Mouse (Mus musculus) skeletal muscle tissue, postnatal 0 days (tissue): ENCODE results near the gene Naa80. TPM values are rescaled to one million over a fixed set of nuclear protein-coding genes. Genes with fewer than 3 reads are reported as not detected.

Experiments
- polyA plus RNA-seq: library from polyadenylated mRNA; unstranded; fragments of >200 nt; fragmentation: Nextera tagmentation; extraction: Ambion mirVana; gene quantifications from 2 replicates; pipeline ENCODE4 v1.2.1, GENCODE M21; 2015

Gene Naa80
- polyA plus RNA-seq, result 18.0 and 18.3 TPM in 2 replicates

DNA sequence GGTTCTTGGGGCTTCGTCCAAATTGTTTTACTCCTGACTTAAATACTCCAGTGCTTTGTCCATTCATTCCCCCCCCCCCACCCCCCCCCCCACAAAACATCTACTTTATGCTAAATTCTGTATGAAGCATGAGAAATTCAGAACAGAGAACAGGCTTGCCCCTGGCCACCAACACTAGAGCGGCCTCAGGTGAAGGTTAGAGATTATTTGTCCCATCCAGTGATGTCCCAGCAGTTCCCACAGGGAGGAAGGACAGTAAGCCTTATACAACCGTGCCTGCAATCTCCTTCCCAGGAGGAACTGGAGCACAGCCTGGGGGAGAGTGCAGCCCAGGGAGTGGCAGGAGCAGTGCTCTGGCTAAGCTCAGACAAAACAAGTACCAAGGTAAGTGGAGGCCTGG, at the start of gene Naa80:
TSS of gene Naa80 (plus strand) at position 301 of the 400 bp plus-strand sequence.

DNA sequence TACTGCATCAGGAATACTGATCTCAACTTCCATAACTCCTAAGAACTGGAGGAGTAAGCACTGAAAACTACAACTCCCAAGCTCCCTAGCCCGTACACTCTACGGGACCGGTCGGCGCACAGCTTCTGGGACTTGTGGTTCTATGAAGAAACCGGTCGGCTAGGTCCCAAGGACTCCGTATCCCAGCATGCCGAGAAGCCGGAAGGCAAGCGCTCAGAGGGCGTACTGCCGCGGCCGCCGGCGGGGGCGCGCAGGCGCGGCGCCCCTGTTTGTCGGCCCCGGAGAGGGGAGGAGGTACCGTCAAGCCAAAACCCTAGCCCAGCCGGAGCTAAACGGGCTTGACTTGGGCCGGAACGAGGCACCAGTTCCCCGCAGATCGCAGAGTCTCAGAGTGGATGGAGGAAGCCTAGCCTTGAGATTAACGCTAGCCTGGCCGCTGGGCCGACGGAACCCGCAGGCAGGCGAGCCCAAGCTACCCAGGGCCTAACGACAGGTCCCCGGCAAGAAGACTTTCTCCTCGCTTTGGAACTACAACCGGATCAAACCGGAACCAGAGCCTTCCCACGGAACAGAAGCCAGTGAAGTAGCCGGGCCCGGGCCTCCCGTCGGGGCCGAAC, 44.8 kb upstream of the Naa80 start, which contains the start of gene Tmem115:
TSS of gene Tmem115 (plus strand) at position 155 of the 617 bp plus-strand sequence.

DNA sequence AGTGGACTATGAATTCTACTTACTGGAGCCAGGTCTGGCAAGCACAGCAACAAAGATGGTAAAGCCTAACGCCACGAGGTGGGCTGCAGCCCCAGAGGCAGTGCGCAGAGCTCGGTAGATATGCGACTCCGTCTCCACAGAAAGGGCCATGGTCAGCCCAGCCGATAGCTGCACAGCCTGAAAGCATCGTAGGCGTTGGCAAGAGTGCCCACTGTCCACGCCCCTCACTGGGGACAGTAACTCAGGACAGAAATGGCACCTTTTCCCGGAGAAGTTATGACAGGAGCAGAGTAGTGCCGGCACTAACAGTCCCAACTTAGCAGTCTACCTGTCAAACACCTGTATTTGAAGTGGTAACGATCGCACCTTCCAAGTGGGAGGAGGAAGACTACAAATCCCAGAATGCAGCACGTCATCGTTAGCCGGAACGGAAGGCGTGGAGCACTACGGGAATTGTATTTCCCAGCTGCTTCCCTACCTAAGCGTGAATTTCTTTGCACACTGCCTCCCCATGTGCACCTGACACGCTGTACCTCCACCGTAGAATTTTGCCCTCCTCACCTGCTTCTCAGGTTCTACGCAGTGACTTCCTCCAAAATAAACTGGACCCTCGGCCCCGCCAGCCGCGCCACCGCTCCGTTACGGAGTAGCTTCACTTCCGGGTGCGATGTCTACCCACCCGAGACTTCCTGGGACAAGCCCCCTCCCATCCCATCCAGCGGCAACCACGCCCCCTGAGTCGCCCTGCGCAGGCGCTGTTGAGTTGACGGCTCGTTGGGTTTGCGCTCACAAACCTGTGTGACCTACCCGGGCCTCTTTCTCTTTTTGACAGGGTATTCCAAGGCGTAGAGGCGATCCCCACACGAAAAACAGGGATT, 37.0 kb upstream of the Naa80 start, which contains the start of the genes Cyb561d2 and Nprl2:
TSS of gene Cyb561d2 (minus strand) at position 720 of the 878 bp plus-strand sequence.
TSS of gene Nprl2 (plus strand) at position 753 of the 878 bp plus-strand sequence.

DNA sequence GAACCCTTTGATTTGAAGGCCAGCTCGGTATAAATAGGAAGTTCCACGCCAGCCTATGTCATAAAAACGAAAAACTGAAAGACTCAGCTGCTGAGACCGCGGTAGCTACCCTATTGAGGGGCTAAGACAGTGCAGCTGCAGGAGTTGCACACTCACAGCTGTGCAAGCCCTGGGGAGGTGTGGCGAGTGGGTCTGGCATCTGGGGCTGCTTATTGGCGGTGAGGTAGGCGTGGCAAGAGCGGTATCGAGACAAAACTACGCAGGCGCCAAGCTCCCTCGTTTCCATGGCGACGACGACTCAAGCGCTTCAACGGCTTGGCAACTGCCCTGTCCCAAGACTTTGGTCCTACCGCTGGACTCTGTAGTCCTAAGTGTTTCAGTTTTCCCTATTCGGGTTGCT, 31.7 kb upstream of the Naa80 start, which contains the start of gene Zmynd10:
TSS of gene Zmynd10 (plus strand) at position 273 of the 400 bp plus-strand sequence.

DNA sequence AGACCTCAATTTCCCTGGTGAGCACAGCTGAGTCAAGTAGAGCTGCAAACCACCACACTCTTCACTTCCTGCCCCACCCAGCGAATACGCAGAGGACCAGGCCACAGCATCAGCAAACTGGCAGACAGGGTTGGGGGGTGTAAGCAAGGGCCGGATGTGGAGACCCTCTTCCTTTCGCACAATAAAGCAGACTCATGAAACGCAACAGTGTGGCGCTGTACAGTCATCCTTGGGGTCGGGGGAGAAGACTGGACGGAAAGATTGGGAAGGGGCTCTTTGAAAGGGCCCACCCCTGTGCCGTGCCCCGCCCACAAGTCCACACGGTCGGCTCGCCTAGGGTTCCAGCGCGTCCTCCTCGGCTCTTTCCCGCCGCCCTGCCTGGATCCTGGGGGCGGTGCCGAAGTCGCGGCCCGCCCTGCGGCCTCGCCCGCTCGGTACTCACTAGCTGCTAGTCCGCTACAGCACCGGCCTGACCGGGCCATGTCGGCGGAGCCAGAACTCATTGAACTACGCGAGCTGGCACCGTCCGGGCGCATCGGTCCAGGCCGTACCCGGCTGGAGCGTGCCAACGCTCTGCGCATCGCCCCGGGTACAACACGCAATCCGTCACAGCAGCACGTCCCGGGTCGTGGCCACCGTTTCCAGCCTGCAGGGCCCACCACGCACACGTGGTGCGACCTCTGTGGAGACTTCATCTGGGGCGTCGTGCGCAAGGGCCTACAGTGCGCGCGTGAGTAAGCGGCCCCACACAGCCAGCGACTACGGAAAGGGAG, 27.4 kb upstream of the Naa80 start, which contains the start of gene Rassf1:
TSS of gene Rassf1 (plus strand) at position 439 of the 773 bp plus-strand sequence.

DNA sequence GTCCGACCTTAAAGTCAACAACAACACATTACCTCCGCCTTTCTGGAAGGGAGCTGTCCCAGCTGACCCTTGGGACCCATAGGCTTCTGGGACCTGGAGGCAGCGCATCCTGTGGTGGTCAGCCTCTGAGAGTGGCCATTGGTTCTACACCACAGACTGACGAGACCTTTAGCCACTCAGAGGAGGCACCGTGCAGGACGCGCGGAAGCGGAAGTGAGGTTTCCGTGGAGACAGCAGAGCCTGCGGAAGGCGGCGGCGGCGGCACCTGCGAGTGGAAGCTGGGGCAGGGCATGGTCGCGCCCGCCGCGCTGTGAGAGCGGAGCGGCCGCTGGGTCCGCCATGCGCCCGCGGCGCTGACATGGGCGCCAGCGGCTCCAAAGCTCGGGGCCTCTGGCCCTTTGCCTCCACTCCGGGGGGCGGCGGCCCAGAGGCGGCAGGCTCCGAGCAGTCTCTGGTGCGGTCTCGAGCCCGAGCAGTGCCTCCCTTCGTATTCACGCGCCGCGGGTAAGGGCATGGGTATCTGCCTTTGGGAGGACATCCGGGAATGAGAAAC, 15.6 kb upstream of the Naa80 start, which contains the start of gene Tusc2:
TSS of gene Tusc2 (plus strand) at position 227 of the 553 bp plus-strand sequence.

DNA sequence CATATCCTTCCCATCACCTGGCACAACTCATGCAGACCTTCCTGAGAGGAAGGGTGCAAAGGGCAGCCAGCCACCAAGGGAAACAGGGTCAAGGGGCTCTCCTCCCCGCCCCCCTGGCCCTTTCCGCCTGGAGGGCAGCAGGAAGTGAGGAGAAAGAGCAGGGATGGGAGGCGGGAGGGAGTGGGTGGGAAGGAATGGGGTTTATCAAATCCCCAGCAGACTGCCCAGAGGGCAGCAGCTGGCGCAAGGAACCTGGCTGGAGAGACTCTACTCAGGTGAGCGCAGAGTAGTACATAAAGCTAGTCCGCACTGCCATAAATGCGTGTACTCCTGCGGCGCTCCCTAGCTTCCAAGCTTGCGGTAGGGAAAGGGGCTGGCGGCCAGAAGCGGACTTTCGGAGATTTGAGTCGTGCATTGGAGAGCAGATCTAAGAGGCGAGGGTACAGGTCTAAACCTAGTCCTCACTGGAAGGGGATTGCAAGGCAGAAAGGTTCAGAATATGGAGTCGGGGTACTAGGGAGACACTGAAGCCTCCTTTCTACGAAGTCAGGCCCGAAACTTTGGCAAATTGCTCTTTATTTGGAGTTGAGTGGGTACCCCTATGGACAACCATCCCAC, 10.9 kb upstream of the Naa80 start, which contains the start of gene Hyal2:
TSS of gene Hyal2 (plus strand) at position 244 of the 618 bp plus-strand sequence.

DNA sequence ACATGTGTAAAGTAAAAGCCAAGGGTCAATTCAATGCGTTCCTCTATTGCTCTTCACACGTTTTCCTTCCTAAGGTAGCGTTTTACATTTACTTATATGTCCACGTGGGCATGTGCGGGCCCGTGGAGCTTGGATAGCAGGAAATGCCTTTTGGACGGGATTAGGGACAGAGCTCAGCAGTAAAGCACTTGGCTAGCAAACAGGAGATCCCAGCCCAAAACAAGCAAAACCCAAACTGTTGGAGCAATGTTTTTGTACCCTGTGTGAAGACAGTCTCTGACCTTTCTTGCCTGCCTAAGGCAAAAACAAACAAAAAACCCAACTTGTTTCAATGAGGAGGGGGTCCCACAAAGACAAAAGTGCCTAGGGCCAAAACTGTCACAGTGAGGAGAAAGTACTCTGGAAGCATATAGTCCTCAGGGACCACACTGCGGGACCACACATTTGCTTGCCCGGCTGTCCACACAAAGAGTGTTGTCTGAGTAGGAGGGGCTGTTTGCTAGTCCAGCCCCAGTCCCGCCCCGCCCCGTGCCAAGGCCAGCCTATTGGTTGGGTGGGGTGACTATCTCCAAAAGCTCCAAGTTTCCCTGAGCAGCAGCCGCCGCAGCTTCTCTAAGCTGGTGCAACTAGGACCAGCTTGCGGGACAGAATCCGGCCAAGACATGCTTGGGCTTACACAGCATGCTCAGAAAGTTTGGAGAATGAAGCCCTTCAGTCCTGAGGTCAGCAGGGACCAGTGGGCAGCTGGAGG, 2.2 kb upstream of the Naa80 start, which contains the start of gene Hyal1:
TSS of gene Hyal1 (plus strand) at position 571 of the 751 bp plus-strand sequence.

DNA sequence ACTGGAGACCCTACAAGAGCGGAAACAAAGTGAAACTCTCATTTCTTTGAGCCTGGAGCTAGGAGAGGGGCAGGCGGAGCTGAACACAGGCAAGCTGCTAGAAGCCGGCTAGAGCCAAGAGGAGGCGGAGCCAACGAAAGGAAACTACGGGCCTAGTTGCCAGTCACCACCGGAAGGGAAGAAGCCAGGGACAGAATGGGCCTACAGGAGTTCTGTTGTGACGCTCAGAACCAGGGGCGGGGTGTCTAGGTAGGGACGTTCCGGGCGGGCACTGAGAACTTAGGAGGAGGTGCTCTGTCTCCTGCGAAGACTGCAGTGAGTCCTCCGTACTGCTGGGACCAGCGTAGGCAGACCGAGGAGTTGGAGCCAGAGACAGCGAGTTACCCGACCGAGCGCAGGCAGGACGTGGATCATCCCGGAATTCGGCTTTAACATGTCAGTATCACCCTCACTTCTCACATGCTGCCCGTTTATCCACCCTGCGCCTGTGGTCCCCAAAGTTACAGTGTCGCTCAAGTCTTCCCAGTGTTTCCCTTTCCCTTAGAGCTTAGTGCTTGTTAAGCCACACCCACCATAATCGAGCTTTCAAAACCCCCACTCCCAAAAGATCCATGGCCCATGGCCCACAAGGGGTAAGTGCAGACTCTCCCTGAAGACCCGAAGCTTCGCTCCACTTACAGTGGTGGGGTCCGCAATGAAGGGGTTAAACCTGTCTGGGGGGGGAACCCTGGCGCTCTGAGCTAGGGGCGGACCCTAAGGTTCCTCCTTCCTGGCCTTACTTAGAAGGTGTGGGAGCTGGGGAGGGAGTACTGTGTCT, 2.0 kb downstream of the Naa80 start, which contains the start of gene Hyal3:
TSS of gene Hyal3 (plus strand) at position 318 of the 817 bp plus-strand sequence.

DNA sequence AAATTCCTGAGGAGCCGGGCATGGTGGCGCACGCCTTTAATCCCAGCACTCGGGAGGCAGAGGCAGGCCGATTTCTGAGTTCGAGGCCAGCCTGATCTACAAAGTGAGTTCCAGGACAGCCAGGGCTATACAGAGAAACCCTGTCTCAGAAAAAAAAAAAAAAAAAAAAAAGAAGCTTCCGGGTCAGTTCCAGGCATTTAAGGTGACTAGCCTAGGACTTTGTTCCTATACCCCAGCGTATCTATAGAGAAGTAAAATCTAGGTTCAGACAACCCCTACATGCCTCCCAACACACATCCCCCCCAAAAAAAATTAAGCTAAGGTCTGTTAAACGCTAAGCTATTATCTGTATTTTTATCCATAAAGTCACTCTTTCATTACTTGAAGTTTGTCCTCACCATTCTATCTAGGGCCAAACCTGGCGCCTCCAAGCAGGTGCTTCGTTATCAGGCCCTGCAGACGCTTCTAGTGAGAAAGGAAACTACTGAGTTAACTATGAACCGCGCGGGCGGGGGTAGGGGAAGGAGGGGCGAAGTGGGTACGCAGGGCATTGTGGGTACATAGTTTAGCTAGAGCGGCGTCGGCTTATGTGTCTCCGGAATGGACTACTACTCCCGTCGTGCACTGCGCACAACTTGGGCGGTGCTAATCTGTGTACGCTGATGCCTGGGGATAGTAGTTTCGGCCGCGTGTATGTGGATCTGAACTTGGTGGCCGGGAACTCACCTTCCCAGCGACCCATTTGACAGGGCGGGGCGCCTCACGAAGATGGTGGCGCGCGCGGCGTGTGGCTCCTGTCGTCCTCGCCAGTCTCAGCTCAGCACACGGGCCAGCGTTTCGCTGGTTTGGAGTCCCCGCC, 8.5 kb downstream of the Naa80 start, which contains the start of gene Ifrd2:
TSS of gene Ifrd2 (plus strand) at position 669 of the 859 bp plus-strand sequence.

DNA sequence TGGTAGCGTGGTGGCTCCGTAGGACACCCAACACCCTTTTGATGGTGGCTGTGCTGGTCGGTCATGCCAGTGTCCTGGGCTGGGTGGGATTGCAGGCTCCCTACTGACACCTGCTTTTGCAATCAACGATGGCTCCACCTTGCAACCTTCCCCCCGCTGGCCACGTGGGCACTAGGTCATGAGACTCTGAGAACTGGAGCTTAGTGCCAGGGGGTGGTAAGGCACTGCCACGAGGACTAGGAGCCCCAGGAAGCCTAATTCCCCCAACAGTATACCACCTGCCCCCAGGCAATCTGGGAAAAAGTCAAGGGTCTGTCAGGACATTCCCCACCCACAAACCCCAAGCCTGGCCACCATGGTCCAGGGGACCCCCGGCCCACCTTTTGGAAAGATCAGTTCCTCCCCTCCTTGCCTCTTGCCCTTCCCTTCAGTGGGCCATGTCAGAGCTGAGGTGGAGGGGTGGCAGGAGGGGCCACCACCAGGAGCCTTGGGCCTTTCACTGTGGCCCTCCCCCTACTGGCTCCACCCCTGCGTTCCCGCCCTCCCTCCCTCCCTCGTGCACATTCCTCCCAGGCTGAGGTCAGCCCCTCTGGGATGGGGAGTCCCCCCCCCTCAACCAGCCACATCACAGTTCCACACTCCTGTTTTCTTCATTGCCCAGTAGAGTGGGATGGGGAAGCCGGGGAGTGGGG, 30.2 kb downstream of the Naa80 start, which contains the start of gene Sema3b:
TSS of gene Sema3b (minus strand) at position 489 of the 692 bp plus-strand sequence.

Other genes with a start within 250 kb of the Naa80 start
- gene Hemk1, start 240.5 kb upstream of the Naa80 start, polyA plus RNA-seq, result 9.7 and 10.7 TPM in 2 replicates
- gene 6430571L13Rik, start 238.3 kb upstream of the Naa80 start, polyA plus RNA-seq, result 12.1 and 13.0 TPM in 2 replicates
- 0.15 and 0.21 TPM in 2 replicates for gene Cacna2d2, start 179.3 kb upstream of the Naa80 start, polyA plus RNA-seq
- gene Tmem115, start 44.9 kb upstream of the Naa80 start, polyA plus RNA-seq, result 33.1 and 36.2 TPM in 2 replicates
- gene Cyb561d2, start 36.7 kb upstream of the Naa80 start, polyA plus RNA-seq, result 8.3 and 10.3 TPM in 2 replicates
- gene Nprl2, start 36.7 kb upstream of the Naa80 start, polyA plus RNA-seq, result 15.7 and 18.0 TPM in 2 replicates
- gene Zmynd10, start 31.6 kb upstream of the Naa80 start, polyA plus RNA-seq, result 0.33 TPM in 1 of 2 replicates, not detected in the other
- 33.8 and 39.4 TPM in 2 replicates for gene Rassf1, start 27.3 kb upstream of the Naa80 start, polyA plus RNA-seq
- 34.6 and 34.7 TPM in 2 replicates for gene Tusc2, start 15.6 kb upstream of the Naa80 start, polyA plus RNA-seq
- 36.3 and 38.8 TPM in 2 replicates for gene Hyal2, start 10.9 kb upstream of the Naa80 start, polyA plus RNA-seq
- gene Hyal1, start 2.0 kb upstream of the Naa80 start, polyA plus RNA-seq, result 4.3 and 5.2 TPM in 2 replicates
- gene Hyal3, start 1.9 kb downstream of the Naa80 start, polyA plus RNA-seq, result 0.24 and 0.34 TPM in 2 replicates
- gene Ifrd2, start 8.8 kb downstream of the Naa80 start, polyA plus RNA-seq, result 32.7 and 34.9 TPM in 2 replicates
- gene Sema3b, start 30.3 kb downstream of the Naa80 start, polyA plus RNA-seq, result 24.9 and 27.5 TPM in 2 replicates
- gene Gnai2, start 56.5 kb downstream of the Naa80 start, polyA plus RNA-seq, result 200 and 252 TPM in 2 replicates
- 1.5 and 2.5 TPM in 2 replicates for gene Slc38a3, start 90.6 kb downstream of the Naa80 start, polyA plus RNA-seq
- gene Gnat1, start 100.8 kb downstream of the Naa80 start, polyA plus RNA-seq, result 0.32 and 1.1 TPM in 2 replicates
- 2.2 and 2.3 TPM in 2 replicates for gene Sema3f, start 131.6 kb downstream of the Naa80 start, polyA plus RNA-seq
- 66.5 and 71.1 TPM in 2 replicates for gene Rbm5, start 192.1 kb downstream of the Naa80 start, polyA plus RNA-seq